Mouse (Mus musculus): ENCODE measurements at regions not wholly inside any gene's neighbourhood (a gene's known extent, or its start where the extent isn't known, plus 50 kb on each side); places are given as distances from the start of the nearest gene placed in this dataset.

GRCm38 (mm10) chr3:52611881-52612280 is 343.7 kb downstream of the Foxo1 start:
- peak; percentile 12 to 41 for DNase-seq (ENCODE audit: extremely low spot score in 1 of 2, low spot score in 1 of 2)

GRCm38 (mm10) chr3:52610466-52610865 is 342.3 kb downstream of the Foxo1 start:
- no peak for DNase-seq (ENCODE audit: extremely low spot score in 1 of 2, low spot score in 1 of 2)

- no peak for DNase-seq (ENCODE audit: extremely low spot score in 1 of 2, low spot score in 1 of 2)
Observed at GRCm38 (mm10) chr3:52608086-52608426, 339.9 kb downstream of the Foxo1 start.

GRCm38 (mm10) chr3:52607379-52608085 is 339.4 kb downstream of the Foxo1 start:
- DNase-seq (ENCODE audit: extremely low spot score in 1 of 2, low spot score in 1 of 2), result no peak

GRCm38 (mm10) chr3:52605261-52605771 is 337.2 kb downstream of the Foxo1 start:
- DNase-seq (ENCODE audit: extremely low spot score in 1 of 2, low spot score in 1 of 2), result no peak

- DNase-seq (ENCODE audit: extremely low spot score in 1 of 2, low spot score in 1 of 2), result no peak
Observed at GRCm38 (mm10) chr3:52603244-52603704, 335.1 kb downstream of the Foxo1 start.

GRCm38 (mm10) chr3:52601011-52601745 is 333.0 kb downstream of the Foxo1 start:
- peak; percentile 14 to 49 for DNase-seq (ENCODE audit: extremely low spot score in 1 of 2, low spot score in 1 of 2)

GRCm38 (mm10) chr3:52600581-52600980 is 332.4 kb downstream of the Foxo1 start:
- DNase-seq (ENCODE audit: extremely low spot score in 1 of 2, low spot score in 1 of 2), result no peak

- no peak for DNase-seq (ENCODE audit: extremely low spot score in 1 of 2, low spot score in 1 of 2)
Observed at GRCm38 (mm10) chr3:52600146-52600545, 332.0 kb downstream of the Foxo1 start.

- DNase-seq (ENCODE audit: extremely low spot score in 1 of 2, low spot score in 1 of 2), result no peak
Observed at GRCm38 (mm10) chr3:52586418-52586817, 318.3 kb downstream of the Foxo1 start.

GRCm38 (mm10) chr3:52579917-52580316 is 311.8 kb downstream of the Foxo1 start:
- no peak for DNase-seq (ENCODE audit: extremely low spot score in 1 of 2, low spot score in 1 of 2)

GRCm38 (mm10) chr3:52579096-52579495 is 311.0 kb downstream of the Foxo1 start:
- no peak for DNase-seq (ENCODE audit: extremely low spot score in 1 of 2, low spot score in 1 of 2)

GRCm38 (mm10) chr3:52576703-52577244 is 308.6 kb downstream of the Foxo1 start:
- no peak for DNase-seq (ENCODE audit: extremely low spot score in 1 of 2, low spot score in 1 of 2)

GRCm38 (mm10) chr3:52575237-52575798 is 307.2 kb downstream of the Foxo1 start:
- DNase-seq (ENCODE audit: extremely low spot score in 1 of 2, low spot score in 1 of 2), result no peak

GRCm38 (mm10) chr3:52574341-52574740 is 306.2 kb downstream of the Foxo1 start:
- no peak for DNase-seq (ENCODE audit: extremely low spot score in 1 of 2, low spot score in 1 of 2)

- peak; percentile 54 to 78 for DNase-seq (ENCODE audit: extremely low spot score in 1 of 2, low spot score in 1 of 2)
Observed at GRCm38 (mm10) chr3:52573806-52574205, 305.7 kb downstream of the Foxo1 start.

GRCm38 (mm10) chr3:52572514-52573485 is 304.7 kb downstream of the Foxo1 start:
- no peak for DNase-seq (ENCODE audit: extremely low spot score in 1 of 2, low spot score in 1 of 2)

GRCm38 (mm10) chr3:52567606-52568372 is 299.7 kb downstream of the Foxo1 start:
- no peak for DNase-seq (ENCODE audit: extremely low spot score in 1 of 2, low spot score in 1 of 2)

GRCm38 (mm10) chr3:52563595-52563994 is 295.5 kb downstream of the Foxo1 start:
- no peak for DNase-seq (ENCODE audit: extremely low spot score in 1 of 2, low spot score in 1 of 2)
